Mouse (Mus musculus) midbrain, embryonic 16.5 days (tissue): Measurements from ENCODE around the gene Btaf1. TPM values are rescaled to one million over a fixed set of nuclear protein-coding genes. Genes with fewer than 3 reads are reported as not detected.

Source experiments
- ATAC-seq: fragments of 200-750 bp; cut with Nextera tagmentation; 2 replicates; pipeline ENCODE4 v1.8.0; 2017; ENCODE audit warnings: moderate TSS enrichment
- H3K27ac ChIP-seq: fragments of 300-500 bp; sonication (generic); 2 replicates; pipeline ENCODE4 v1.5.1; 2014; ENCODE audit warnings: mild to moderate bottlenecking, low read length, mixed read lengths
- H3K27me3 ChIP-seq: fragments of 300-500 bp; sonication (generic); 2 replicates; pipeline ENCODE4 v1.6.1; 2014; ENCODE audit warnings: low read depth, low read length, mixed read lengths; ENCODE audit not compliant: control insufficient read depth, insufficient read depth
- H3K36me3 ChIP-seq: fragments of 300-500 bp; sonication (generic); 2 replicates; pipeline ENCODE4 v1.6.1; 2014; ENCODE audit warnings: mild to moderate bottlenecking, low read length, moderate library complexity, mixed read lengths; ENCODE audit not compliant: control insufficient read depth, insufficient read depth
- H3K4me1 ChIP-seq: fragments of 300-500 bp; sonication (generic); 2 replicates; pipeline ENCODE4 v1.6.1; 2014; ENCODE audit warnings: mild to moderate bottlenecking, low read length, mixed read lengths; ENCODE audit not compliant: control insufficient read depth, insufficient read depth
- H3K4me2 ChIP-seq: fragments of 300-500 bp; sonication (generic); 2 replicates; pipeline ENCODE4 v1.6.1; 2014; ENCODE audit warnings: mild to moderate bottlenecking, low read length, mixed read lengths
- H3K4me3 ChIP-seq: fragments of 300-500 bp; sonication (generic); 2 replicates; pipeline ENCODE4 v1.5.1; 2014; ENCODE audit warnings: low read depth, mild to moderate bottlenecking, low read length, moderate library complexity, mixed read lengths
- H3K9ac ChIP-seq: fragments of 300-500 bp; sonication (generic); 2 replicates; pipeline ENCODE4 v1.6.1; 2014; ENCODE audit warnings: low read depth, low read length, mixed read lengths
- H3K9me3 ChIP-seq: fragments of 300-500 bp; sonication (generic); replicated peaks from 2 replicates; pipeline ENCODE4 v1.6.1; 2014; ENCODE audit warnings: mild to moderate bottlenecking, low read length, mixed read lengths; ENCODE audit not compliant: control insufficient read depth, poor library complexity, severe bottlenecking
- WGBS: fragments of 180-500 bp; shearing (Covaris S2); extraction: QIAGEN DNeasy Blood & Tissue Kit; methylation state at CpG from one replicate; pipeline ENCODE4 v1.1.7; 2014; 5-methylcytosine and 5-hydroxymethylcytosine counted together
- polyA plus RNA-seq: library from polyadenylated mRNA; unstranded; fragments of >200 nt; fragmentation: Nextera tagmentation; extraction: Ambion mirVana; gene quantifications from 2 replicates; pipeline ENCODE4 v1.2.1, GENCODE M21; 2015

The Btaf1 gene
- 8.8 and 10.5 TPM in 2 replicates for polyA plus RNA-seq

GRCm38 (mm10) chr19:36925671-36926552, at the start of gene Btaf1:
Gene Btaf1, plus strand, starts transcription at chr19:36926079.
- Histone ChIP-seq H3K9me3 (no peaks in the 10 kb centered on the region), H3K27me3 (no peaks in the 10 kb centered on the region), H3K36me3 (no peaks in the 10 kb centered on the region), H3K4me3 (peak within 1 kb of the TSS; percentile 97), H3K4me2 (peak within 1 kb of the TSS; percentile 96), H3K9ac (peak within 1 kb of the TSS; percentile 85), H3K27ac (peak within 1 kb of the TSS; percentile 95), H3K4me1 (peaks cover 22% of the 10 kb centered on the region)
- peak; percentile 98 for ATAC-seq
- 0% methylated on average over 63 of the region's 98 CpGs for WGBS

GRCm38 (mm10) chr19:36877329-36877728, 48.5 kb upstream of the Btaf1 start:
- Histone ChIP-seq H3K9ac (no peak overlapping the region), H3K36me3 (peaks cover 27% of the 10 kb centered on the region), H3K4me3 (no peak overlapping the region), H3K9me3 (no peaks in the 10 kb centered on the region), H3K4me1 (no peaks in the 10 kb centered on the region), H3K4me2 (no peak overlapping the region), H3K27ac (no peak overlapping the region), H3K27me3 (no peaks in the 10 kb centered on the region)
- ATAC-seq, result no peak

DNA sequence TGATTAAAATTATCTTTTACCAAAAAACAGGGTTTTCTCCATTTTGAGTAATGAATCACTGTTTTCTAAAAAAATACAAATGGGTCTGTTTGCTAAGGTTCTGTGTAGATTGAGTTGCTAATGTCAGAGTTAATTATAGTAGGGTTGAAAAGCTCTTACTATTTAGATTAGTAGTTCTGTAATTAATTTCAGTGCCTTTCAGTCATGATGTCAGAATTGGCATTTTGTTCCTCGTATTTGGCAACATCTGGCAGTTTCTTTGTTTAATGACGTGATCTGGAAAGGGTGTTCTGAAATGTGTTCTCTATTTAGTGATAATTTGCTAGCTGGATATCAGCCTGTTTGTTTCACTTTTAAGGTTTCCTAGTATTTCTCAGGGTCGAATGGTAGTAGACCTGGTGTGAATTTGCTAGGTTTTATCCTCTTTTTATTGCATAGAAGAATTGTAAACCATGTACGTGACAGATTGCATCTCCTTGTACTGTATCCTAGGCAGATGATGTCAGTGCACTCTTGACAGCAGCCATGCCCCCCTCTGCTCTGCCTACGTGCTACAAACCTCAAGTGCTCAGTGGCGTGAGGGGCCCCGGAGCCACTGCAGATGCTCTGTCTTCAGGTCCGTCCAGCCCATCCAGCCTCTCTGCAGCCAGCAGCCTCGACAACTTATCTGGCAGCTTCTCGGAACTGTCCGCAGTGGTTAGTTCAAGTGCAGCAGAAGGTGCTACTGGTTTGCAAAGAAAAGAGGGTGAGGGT, 47.0 kb upstream of the Btaf1 start:
- WGBS, result 81% methylated on average over 11 of the region's 11 CpGs
- Histone ChIP-seq H3K4me1 (no peaks in the 10 kb centered on the region), H3K4me3 (no peak overlapping the region)

GRCm38 (mm10) chr19:36883119-36883518, 42.8 kb upstream of the Btaf1 start:
- ATAC-seq, result peak; percentile 42; the same call in 1 of the 2 replicates
- peaks cover 35% of the 10 kb centered on the region for H3K36me3 ChIP-seq
- H3K27ac ChIP-seq, result no peak overlapping the region
- H3K9ac ChIP-seq, result no peak overlapping the region
- no peaks in the 10 kb centered on the region for H3K27me3 ChIP-seq
- H3K4me1 ChIP-seq, result no peaks in the 10 kb centered on the region
- H3K4me3 ChIP-seq, result no peak overlapping the region
- no peaks in the 10 kb centered on the region for H3K9me3 ChIP-seq
- H3K4me2 ChIP-seq, result no peak overlapping the region
- WGBS, result 79% methylated on average over 6 of the region's 6 CpGs

More for the DNA sequence above, 47.0 kb upstream of the Btaf1 start:
- H3K9ac ChIP-seq, result no peak overlapping the region
- no peak for ATAC-seq
- no peak overlapping the region for H3K27ac ChIP-seq
- H3K27me3 ChIP-seq, result no peaks in the 10 kb centered on the region
- no peak overlapping the region for H3K4me2 ChIP-seq
- H3K9me3 ChIP-seq, result no peaks in the 10 kb centered on the region
- peaks cover 31% of the 10 kb centered on the region for H3K36me3 ChIP-seq

- WGBS, result 63% methylated on average over 2 of the region's 2 CpGs
- peaks cover 44% of the 10 kb centered on the region for H3K36me3 ChIP-seq
- no peaks in the 10 kb centered on the region for H3K9me3 ChIP-seq
- H3K27ac ChIP-seq, result no peak overlapping the region
- no peak overlapping the region for H3K4me2 ChIP-seq
- no peak for ATAC-seq
- no peak overlapping the region for H3K4me3 ChIP-seq
- H3K27me3 ChIP-seq, result no peaks in the 10 kb centered on the region
- no peaks in the 10 kb centered on the region for H3K4me1 ChIP-seq
- no peak overlapping the region for H3K9ac ChIP-seq
Measured at GRCm38 (mm10) chr19:36886316-36886715, 39.6 kb upstream of the Btaf1 start.

DNA sequence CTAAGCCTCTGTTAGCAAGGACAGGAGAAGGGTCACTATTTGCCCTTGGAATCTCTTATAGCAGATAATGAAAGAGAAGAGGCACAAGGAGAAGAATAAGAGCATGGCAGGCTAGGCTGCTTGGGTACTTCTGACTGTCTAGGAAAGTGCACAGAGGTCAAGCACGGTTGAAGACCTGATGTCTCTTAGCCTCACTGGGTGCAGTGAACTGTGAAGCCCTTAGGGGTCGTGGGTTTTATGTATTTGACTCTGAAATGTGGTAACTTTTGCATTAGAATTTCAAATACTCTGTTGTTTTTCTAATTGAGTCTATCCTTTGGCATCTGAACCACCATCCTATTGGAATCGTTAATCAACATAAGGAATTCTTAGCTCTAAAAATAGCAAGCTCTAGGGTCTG, 38.2 kb upstream of the Btaf1 start:
- no peak overlapping the region for H3K27ac ChIP-seq
- 50% methylated on average over 3 of the region's 3 CpGs for WGBS
- ATAC-seq, result no peak
- no peaks in the 10 kb centered on the region for H3K27me3 ChIP-seq
- H3K36me3 ChIP-seq, result peaks cover 41% of the 10 kb centered on the region
- H3K9me3 ChIP-seq, result no peaks in the 10 kb centered on the region
- H3K4me2 ChIP-seq, result no peak overlapping the region
- H3K4me1 ChIP-seq, result no peaks in the 10 kb centered on the region
- no peak overlapping the region for H3K4me3 ChIP-seq
- no peak overlapping the region for H3K9ac ChIP-seq

- Histone ChIP-seq H3K9ac (no peak overlapping the region), H3K27ac (no peak overlapping the region), H3K4me2 (no peak overlapping the region), H3K9me3 (no peaks in the 10 kb centered on the region), H3K36me3 (peaks cover 25% of the 10 kb centered on the region), H3K27me3 (no peaks in the 10 kb centered on the region), H3K4me3 (no peak overlapping the region), H3K4me1 (no peaks in the 10 kb centered on the region; the same call in 1 of the 2 replicates)
- no peak for ATAC-seq
- 97% methylated on average over 3 of the region's 3 CpGs for WGBS
Measured at GRCm38 (mm10) chr19:36891746-36892145, 34.1 kb upstream of the Btaf1 start.

GRCm38 (mm10) chr19:36896791-36897569, 28.9 kb upstream of the Btaf1 start:
- Histone ChIP-seq H3K4me2 (no peak overlapping the region), H3K9ac (peak overlapping the region; percentile 12; the same call in 1 of the 2 replicates), H3K4me1 (peaks cover 4% of the 10 kb centered on the region; the same call in 1 of the 2 replicates), H3K27me3 (no peaks in the 10 kb centered on the region), H3K4me3 (no peak overlapping the region), H3K9me3 (no peaks in the 10 kb centered on the region), H3K36me3 (0 out of 2 replicates have a peak, but pooled peaks cover 4% of the 10 kb centered on the region), H3K27ac (peak overlapping the region; percentile 53)
- peak; percentile 81 for ATAC-seq
- WGBS, result 7% methylated on average over 10 of the region's 10 CpGs
